Mouse (Mus musculus) kidney, postnatal 4 days (tissue): ENCODE data around the gene Prpsap1.
A peak's percentile ranks its signal among the peaks of the same experiment; 100 is the strongest.
"Not testable (repeated sequence)": the region's sequence is repeated elsewhere in the genome, so short reads cannot be mapped to it uniquely, and the experiment has no call there.

ENCODE experiments used
- DNase-seq, 2 experiments: peaks; one replicate each; pipeline ENCODE4 v3.0.0; 2021; ENCODE audit warnings: mixed read lengths in 2 of 2

Prpsap1 gene

GRCm38 (mm10) chr11:116515330-116516020, 21.5 kb upstream of the Prpsap1 start:
- peak; percentile 55 to 70 for DNase-seq

DNA sequence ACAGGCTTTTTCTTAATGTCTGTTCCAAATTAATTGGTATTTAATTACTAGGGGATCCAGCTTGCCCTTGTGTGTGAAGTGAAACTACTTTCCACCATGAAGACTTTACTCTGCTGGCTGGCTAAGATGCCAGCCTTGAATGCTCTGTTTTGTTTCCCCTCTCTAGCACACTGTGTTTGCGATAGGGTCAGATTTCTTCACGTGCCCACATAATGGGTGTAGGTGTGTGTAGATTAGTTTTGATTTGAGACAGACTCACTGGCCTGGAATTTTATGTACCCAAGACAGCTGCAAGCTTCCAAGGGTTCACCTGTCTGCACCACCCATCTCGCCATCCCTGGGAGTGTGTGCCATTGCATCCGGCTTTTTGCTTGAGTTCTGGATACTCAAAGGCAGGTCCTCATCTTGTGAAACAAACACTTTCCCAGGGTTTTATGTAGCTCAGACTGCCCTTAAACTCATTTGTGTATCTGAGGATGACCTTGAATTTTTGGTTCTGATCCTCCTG, 19.6 kb upstream of the Prpsap1 start:
- no peak for DNase-seq

DNA sequence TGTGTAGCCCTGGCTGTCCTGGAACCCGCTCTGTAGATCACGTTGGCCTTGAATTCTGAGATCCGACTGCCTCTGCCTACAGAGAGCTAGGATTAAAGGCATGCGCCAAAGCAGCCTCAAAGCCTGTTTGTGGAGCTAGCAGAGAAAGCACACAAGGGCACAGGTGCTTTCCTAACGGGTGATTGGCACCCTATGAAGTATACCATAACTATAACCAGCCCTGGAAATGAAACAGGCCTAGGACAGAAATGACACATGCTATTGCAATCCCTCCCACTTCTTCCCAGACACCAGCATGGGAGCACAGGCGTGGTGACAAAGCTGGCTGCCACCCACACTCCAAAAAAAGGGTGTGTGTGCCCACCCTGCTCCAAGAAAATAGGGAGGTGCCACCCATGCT, 19.0 kb upstream of the Prpsap1 start:
- DNase-seq, result no peak

GRCm38 (mm10) chr11:116512154-116512553, 18.2 kb upstream of the Prpsap1 start:
- DNase-seq, result no peak

DNA sequence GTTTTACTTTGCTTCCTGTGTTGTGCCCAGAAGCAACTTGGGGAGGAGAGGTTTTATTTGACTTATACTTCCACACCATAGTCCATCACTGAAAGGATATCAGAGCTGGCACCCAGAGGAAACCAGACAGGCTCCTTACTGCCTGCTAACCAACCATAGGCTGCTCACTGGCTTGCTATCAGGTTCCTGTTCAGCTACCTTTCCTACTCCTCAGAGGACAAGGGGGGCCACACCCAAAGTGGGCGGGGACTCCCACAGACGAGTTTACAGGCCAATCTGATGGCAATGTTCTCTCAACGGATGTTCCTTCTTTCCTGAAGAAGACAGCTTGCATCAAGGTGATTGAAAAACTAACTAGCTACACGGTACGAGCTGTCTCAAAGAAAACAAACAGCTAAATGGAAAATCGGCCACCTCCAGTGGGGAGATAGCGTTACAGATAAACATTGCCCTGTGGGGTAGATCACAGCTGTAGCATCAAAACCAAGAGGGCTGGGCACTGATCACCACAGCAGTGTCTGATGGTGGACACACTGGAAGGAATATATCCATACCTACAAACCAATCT, 17.4 kb upstream of the Prpsap1 start:
- no peak for DNase-seq

DNA sequence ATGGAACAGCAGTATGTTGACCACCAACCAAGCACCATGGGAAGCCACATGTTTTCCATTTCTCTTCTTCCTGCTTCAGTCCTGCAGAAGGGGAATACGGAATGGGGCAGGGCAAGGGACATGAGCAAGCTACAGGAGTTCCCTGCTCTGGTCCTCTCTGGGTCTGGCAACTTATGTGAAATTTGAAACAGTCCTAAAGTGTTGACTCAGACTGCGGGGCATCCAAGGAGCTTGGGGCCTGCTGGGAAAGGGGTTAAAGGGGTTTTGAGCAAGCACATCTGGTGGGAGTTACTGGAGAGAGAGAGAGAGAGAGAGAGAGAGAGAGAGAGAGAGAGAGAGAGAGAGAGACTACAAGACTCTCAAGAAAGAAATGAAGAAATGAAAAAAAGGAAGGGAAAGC, 14.7 kb upstream of the Prpsap1 start:
- DNase-seq, result no peak

- no peak for DNase-seq
Measured at GRCm38 (mm10) chr11:116506151-116506875, 12.3 kb upstream of the Prpsap1 start.

- DNase-seq, result no peak
Measured at GRCm38 (mm10) chr11:116505573-116505972, 11.6 kb upstream of the Prpsap1 start.

- no peak for DNase-seq
Measured at GRCm38 (mm10) chr11:116504516-116504915, 10.5 kb upstream of the Prpsap1 start.

DNA sequence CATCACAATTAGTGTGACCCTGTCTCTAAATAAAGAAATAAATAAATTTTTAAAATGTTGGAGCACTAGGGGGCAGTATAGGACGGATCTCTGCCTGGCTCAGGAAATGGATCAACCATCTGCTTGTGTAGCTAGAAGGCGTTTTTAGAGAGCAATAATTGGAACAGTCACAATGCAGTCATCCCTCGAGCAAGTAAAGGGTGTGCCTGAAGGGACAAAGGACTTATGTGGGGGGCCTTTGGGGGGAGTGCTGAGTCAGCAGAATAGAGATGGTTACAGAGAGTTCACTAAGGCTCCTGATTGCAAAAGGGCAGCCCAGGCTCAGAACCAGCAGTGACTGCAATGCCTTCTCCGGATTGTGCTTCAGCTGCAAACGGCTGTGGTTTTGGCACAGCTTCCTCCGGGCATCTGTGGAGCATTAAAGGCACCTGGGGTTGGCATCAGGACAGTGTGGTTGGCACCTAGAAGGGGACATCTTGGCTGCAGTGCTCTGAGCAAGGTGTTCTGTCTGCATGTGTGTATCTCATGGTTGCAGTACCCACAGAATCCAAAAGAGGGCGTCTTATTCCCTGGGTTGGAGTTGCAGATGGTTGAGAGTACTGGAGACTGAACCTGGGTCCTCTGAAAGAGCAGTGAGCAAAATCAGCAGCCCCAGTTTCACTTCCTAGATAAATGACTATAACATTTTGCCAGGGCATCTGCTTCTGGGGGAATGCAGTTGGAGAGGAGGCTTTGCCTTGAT, 7.2 kb upstream of the Prpsap1 start:
- peak; percentile 34 to 59 for DNase-seq

- DNase-seq, result no peak
Measured at GRCm38 (mm10) chr11:116499018-116499417, 5.0 kb upstream of the Prpsap1 start.

DNA sequence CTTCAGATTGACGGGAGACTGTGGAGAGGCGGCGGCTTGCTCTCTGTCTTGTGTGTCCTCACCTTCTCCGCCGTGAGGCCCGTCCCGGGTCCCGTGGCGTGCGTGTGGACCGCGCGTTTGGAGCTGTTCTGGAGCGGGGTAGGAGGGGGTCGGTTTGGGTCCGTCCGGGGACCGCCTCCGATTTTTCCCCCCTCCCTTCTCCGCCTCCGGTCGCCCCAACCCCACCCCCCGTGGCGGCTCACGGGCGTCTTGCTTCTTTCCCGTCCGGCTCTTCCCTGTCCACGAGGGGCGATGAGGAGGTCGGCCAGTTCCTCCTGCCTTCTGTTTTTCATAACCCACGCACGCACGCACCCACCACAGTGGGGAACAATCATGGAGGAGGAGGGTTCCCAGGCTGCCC, 4.6 kb upstream of the Prpsap1 start:
- DNase-seq, result peak in 1 of 2 experiments; percentile 50

DNA sequence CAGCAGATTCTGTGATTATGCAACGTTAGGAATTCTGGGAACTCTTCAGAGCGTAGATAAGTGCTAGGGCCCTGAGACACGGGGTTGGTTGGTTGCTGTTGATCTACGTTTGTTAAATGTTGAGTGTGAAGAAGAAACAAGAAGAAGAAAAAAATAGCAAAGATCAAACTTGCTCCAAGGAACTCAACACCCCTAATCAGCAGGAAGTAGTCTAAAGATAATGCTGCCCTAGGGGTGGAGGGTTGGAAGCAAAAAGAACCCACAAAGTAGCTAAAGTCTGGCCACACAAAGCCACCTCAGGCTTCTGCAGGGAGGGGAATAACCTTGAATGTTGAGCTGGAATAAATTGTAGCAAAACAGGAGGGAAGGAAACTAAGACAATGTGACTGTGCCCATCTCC, 3.3 kb upstream of the Prpsap1 start:
- no peak for DNase-seq

- DNase-seq, result peak; percentile 87 to 91
Measured at GRCm38 (mm10) chr11:116494474-116495174, 622 bp upstream of the Prpsap1 start.

GRCm38 (mm10) chr11:116493191-116493590, 811 bp downstream of the Prpsap1 start:
- no peak for DNase-seq

GRCm38 (mm10) chr11:116492507-116492906, 1.5 kb downstream of the Prpsap1 start:
- DNase-seq, result not testable (repeated sequence)

DNA sequence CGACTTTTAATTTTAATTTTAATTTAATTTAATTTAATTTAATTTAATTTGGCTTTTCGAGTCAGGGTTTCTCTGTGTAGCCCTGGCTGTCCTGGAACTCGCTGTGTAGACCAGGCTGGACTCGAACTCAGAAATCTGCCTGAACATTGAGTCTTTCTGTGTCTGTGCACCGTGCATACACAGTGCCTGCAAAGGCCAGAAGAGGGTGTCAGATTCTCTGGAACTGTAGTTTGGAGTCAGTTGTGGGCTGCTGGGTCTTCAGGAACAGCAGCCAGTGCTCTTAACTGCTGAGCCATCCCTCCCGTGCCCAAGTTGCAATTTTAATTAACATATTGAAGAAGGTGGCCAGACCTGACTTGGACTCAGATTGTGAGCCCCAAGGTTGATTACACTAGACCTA, 2.7 kb downstream of the Prpsap1 start:
- no peak for DNase-seq

- DNase-seq, result peak; percentile 92 to 95
Measured at GRCm38 (mm10) chr11:116490232-116491107, 3.5 kb downstream of the Prpsap1 start.

DNA sequence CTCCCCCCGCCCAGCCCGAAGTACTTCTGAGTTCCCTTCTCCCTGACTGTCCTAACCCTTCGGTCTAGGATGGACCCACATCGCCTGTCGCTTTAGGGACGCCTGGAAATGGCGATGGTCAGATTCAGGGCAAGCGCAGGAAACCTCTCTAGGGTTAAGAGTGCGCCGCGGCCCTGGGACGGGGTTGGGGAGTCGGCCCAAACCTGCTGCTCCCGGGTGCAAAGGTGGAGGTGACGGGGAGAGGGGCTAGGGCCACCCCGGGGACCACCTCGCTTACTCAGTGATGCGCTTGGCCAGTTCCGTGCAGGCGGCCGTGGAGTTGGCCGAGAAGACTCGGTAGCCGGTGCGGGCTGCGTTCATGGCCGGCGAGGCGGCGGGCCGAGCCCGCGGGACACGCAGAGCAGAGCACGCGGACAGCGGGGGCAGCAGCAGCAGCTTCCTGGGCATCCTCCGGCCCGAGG, 4.2 kb downstream of the Prpsap1 start:
- DNase-seq, result no peak

DNA sequence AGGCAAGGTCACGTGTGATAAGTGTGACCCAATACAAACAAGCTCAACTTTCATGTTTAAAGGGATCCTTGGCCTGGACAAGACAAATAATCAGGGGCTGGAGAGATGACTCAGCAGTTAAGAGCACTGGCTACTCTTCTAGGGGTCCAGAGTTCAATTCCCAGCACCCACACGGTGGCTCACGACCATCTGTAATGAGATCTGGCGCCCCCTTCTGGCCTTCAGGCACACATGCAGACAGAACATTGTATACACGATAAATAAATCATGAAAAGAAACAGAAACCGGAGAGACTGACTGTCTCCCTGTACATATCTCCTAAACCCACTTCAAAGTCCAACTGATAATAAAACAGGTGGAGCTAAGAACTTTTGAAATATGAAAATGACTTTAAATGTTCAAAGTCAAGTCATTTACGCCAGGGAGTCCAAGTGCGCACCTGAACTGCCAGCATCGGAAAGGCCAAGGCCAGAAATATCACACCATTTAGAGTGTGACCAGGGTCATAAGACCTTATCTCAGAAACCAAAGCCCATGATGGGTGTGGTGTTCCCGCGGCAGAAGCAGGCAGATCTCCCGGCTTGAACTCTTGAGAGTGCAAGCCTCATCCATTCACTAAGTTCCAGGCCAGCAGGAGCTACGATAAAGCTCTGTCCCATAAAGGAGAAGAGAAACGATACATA, 5.2 kb downstream of the Prpsap1 start:
- peak in 1 of 2 experiments; percentile 44 for DNase-seq

- DNase-seq, result no peak
Measured at GRCm38 (mm10) chr11:116488207-116488606, 5.8 kb downstream of the Prpsap1 start.
